Mouse (Mus musculus) thymus, adult 2 months (tissue): ENCODE measurements around the gene Matk.

ENCODE experiments used
- CTCF ChIP-seq: fragments of 200-500 bp; IDR thresholded peaks from 2 replicates; pipeline ENCODE4 v1.5.1; 2012; ENCODE audit warnings: mild to moderate bottlenecking, control low read depth, low read length, moderate library complexity, borderline replicate concordance; ENCODE audit not compliant: control insufficient read depth, poor library complexity, insufficient read depth; ENCODE audit errors: extremely low read depth
- POLR2A ChIP-seq: fragments of 200-500 bp; IDR thresholded peaks from 2 replicates; pipeline ENCODE4 v1.6.1; 2012; ENCODE audit warnings: mild to moderate bottlenecking, low read length, control low read depth, moderate library complexity; ENCODE audit not compliant: control insufficient read depth, poor library complexity, insufficient read depth; ENCODE audit errors: extremely low read depth

DNA sequence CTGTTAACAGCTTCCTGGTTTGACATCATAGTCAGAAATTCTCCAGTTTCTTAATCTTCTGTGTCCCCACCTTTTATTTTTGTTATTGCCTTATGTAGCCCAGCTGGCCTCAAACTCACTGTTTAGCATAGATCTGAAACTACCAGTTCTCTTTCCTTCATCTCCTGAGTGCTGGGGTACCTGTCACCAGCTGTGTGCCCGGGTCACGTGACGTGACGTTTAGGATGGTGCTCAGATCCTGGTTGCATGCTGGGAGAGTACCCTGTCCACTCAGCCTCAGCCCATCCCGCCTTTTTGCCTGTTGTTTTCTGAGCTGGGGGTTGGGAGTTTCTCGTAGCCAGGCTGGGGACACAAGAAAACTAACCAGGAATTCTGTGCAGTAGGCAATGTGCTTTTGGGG is 44.5 kb downstream of the Matk start:
- no peak for TF ChIP-seq CTCF
- TF ChIP-seq POLR2A = no peak
